Mouse (Mus musculus): ENCODE data around the gene Rptor. TPM values are rescaled to one million over a fixed set of nuclear protein-coding genes. Genes with fewer than 3 reads are reported as not detected.
A peak's percentile ranks its signal among the peaks of the same experiment; 100 is the strongest.
"Not testable (repeated sequence)": the region's sequence is repeated elsewhere in the genome, so short reads cannot be mapped to it uniquely, and the experiment has no call there.

The Rptor gene
- polyA plus RNA-seq, 1 experiment from 2014 or later = 7.1 TPM

GRCm38 (mm10) chr11:119650456-119650855, 47.8 kb downstream of the Rptor start:
- no peak for TF ChIP-seq CTCF (IDR thresholded peaks at IDR 0.05; ENCODE audit: low read depth)
- peak; percentile 35 for DNase-seq (ENCODE audit: low spot score)

DNA sequence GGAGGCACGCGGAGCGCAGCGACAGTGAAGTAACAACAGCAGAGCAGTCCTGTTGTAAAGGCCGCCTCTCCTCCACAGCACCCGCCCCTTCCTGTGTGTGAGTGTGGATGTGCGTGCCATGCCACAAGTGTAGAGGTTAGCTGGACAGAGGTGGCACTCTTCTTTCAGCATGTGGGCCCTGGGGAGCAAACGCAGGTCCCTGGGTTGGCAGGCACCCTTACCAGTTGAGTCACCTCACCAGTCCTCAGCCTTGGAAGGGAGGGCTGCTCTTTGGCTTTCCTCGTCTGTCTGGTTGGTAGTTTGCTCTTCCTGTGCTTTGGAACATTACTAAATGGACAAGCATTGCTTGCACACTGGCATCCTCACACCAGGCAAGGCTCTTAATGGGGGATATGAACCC, 50.6 kb downstream of the Rptor start:
- no peaks in the 10 kb centered on the region for H3K27me3 ChIP-seq (ENCODE audit: insufficient read depth, low read length)
- ATAC-seq (replicated peaks; ENCODE audit: low FRiP score, low read depth) = no peak
- H3K36me3 ChIP-seq (ENCODE audit: insufficient read depth, low read length) = no peaks in the 10 kb centered on the region
- no peak overlapping the region for H3K4me2 ChIP-seq (ENCODE audit: low read length)
- WGBS = 85% methylated on average over 9 of the region's 9 CpGs
- no peak overlapping the region for H3K4me3 ChIP-seq (replicated peaks; ENCODE audit: low read depth, low read length)
- H3K27ac ChIP-seq = no peak overlapping the region
- no peak for DNase-seq (ENCODE audit: low spot score)
- TF ChIP-seq CTCF (IDR thresholded peaks at IDR 0.05; ENCODE audit: low read depth) = no peak
- H3K9ac ChIP-seq (ENCODE audit: low read depth, low read length) = no peak overlapping the region
- H3K9me3 ChIP-seq (replicated peaks; ENCODE audit: low read length) = no peaks in the 10 kb centered on the region
- 0 out of 2 replicates have a peak, but pooled peaks cover 12% of the 10 kb centered on the region for H3K4me1 ChIP-seq (replicated peaks; ENCODE audit: insufficient read depth, low read length)

More at GRCm38 (mm10) chr11:119650456-119650855, 47.8 kb downstream of the Rptor start:
- H3K4me2 ChIP-seq (ENCODE audit: low read length) = no peak overlapping the region
- no peak for ATAC-seq (replicated peaks; ENCODE audit: low FRiP score, low read depth)
- H3K27me3 ChIP-seq (ENCODE audit: insufficient read depth, low read length) = no peaks in the 10 kb centered on the region
- 0 out of 2 replicates have a peak, but pooled peaks cover 14% of the 10 kb centered on the region for H3K4me1 ChIP-seq (replicated peaks; ENCODE audit: insufficient read depth, low read length)
- no peaks in the 10 kb centered on the region for H3K9me3 ChIP-seq (replicated peaks; ENCODE audit: low read length)
- no peak overlapping the region for H3K27ac ChIP-seq
- no peak overlapping the region for H3K9ac ChIP-seq (ENCODE audit: low read depth, low read length)
- H3K36me3 ChIP-seq (ENCODE audit: insufficient read depth, low read length) = no peaks in the 10 kb centered on the region
- no peak overlapping the region for H3K4me3 ChIP-seq (replicated peaks; ENCODE audit: low read depth, low read length)

GRCm38 (mm10) chr11:119657534-119657933, 54.8 kb downstream of the Rptor start:
- H3K4me3 ChIP-seq (replicated peaks; ENCODE audit: low read depth, low read length) = no peak overlapping the region
- WGBS = 90% methylated on average over 6 of the region's 6 CpGs
- H3K27ac ChIP-seq = no peak overlapping the region
- TF ChIP-seq CTCF (IDR thresholded peaks at IDR 0.05; ENCODE audit: low read depth) = no peak
- H3K9me3 ChIP-seq (replicated peaks; ENCODE audit: low read length) = no peaks in the 10 kb centered on the region
- H3K4me2 ChIP-seq (ENCODE audit: low read length) = no peak overlapping the region
- no peaks in the 10 kb centered on the region for H3K36me3 ChIP-seq (ENCODE audit: insufficient read depth, low read length)
- DNase-seq (ENCODE audit: low spot score) (no peak), ATAC-seq (replicated peaks; ENCODE audit: low FRiP score, low read depth) (no peak)
- H3K27me3 ChIP-seq (ENCODE audit: insufficient read depth, low read length) = no peaks in the 10 kb centered on the region
- no peaks in the 10 kb centered on the region for H3K4me1 ChIP-seq (replicated peaks; ENCODE audit: insufficient read depth, low read length)
- no peak overlapping the region for H3K9ac ChIP-seq (ENCODE audit: low read depth, low read length)

- H3K27me3 ChIP-seq (ENCODE audit: insufficient read depth, low read length) = no peaks in the 10 kb centered on the region
- H3K4me1 ChIP-seq (replicated peaks; ENCODE audit: insufficient read depth, low read length) = no peaks in the 10 kb centered on the region
- no peaks in the 10 kb centered on the region for H3K36me3 ChIP-seq (ENCODE audit: insufficient read depth, low read length)
- DNase-seq (ENCODE audit: low spot score) (no peak), ATAC-seq (replicated peaks; ENCODE audit: low FRiP score, low read depth) (no peak)
- H3K9me3 ChIP-seq (replicated peaks; ENCODE audit: low read length) = no peaks in the 10 kb centered on the region
- H3K4me2 ChIP-seq (ENCODE audit: low read length) = no peak overlapping the region
- WGBS = 84% methylated on average over 3 of the region's 3 CpGs
- no peak overlapping the region for H3K27ac ChIP-seq
- no peak for TF ChIP-seq CTCF (IDR thresholded peaks at IDR 0.05; ENCODE audit: low read depth)
- no peak overlapping the region for H3K9ac ChIP-seq (ENCODE audit: low read depth, low read length)
- no peak overlapping the region for H3K4me3 ChIP-seq (replicated peaks; ENCODE audit: low read depth, low read length)
These were observed 56.6 kb downstream of the Rptor start for GRCm38 (mm10) chr11:119659296-119659695.

DNA sequence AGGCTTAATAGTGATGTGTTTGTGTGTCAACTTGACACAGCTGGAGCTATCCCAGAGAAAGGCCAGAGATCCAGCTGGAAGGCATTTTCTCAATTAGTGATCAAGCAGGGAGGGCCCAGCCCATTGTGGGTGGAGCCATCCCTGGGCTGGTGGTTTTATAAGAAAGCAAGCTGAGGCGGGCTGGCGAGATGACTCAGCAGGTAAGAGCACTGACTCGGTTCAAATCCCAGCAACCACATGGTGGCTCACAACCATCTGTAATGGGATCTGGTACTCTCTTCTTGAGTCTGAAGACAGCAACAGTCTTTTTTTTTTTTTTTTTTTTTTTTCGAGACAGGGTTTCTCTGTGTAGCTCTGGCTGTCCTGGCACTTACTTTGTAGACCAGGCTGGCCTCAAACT, 58.8 kb downstream of the Rptor start:
- WGBS = 62% methylated on average over 4 of the region's 4 CpGs
- H3K27ac ChIP-seq; H3K4me2 ChIP-seq (ENCODE audit: low read length); ATAC-seq (replicated peaks; ENCODE audit: low FRiP score, low read depth); H3K27me3 ChIP-seq (ENCODE audit: insufficient read depth, low read length); DNase-seq (ENCODE audit: low spot score); H3K36me3 ChIP-seq (ENCODE audit: insufficient read depth, low read length); H3K4me3 ChIP-seq (replicated peaks; ENCODE audit: low read depth, low read length); H3K4me1 ChIP-seq (replicated peaks; ENCODE audit: insufficient read depth, low read length); H3K9me3 ChIP-seq (replicated peaks; ENCODE audit: low read length); H3K9ac ChIP-seq (ENCODE audit: low read depth, low read length): not testable (repeated sequence)

DNA sequence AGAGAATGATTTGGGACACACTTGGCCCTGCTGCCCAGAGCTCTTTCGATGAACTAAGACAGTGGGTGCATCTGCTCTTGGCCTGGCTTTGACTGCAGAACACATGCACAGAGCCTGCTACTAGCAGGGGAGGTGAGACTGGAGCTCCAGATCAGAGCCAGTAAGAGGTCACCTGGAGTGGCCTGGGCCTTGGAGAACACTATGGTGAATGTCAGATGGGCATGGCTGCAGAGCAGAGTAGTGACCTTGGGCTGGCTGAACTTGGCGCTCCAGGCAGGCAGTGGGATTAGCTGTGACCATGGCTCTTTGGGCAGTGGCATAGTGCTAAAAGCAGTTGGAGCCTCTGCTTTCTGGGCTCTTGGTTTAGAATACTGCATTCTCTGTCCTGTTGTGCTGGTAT, 61.2 kb downstream of the Rptor start:
- ATAC-seq (replicated peaks; ENCODE audit: low FRiP score, low read depth) = no peak
- TF ChIP-seq CTCF (IDR thresholded peaks at IDR 0.05; ENCODE audit: low read depth) = no peak

DNA sequence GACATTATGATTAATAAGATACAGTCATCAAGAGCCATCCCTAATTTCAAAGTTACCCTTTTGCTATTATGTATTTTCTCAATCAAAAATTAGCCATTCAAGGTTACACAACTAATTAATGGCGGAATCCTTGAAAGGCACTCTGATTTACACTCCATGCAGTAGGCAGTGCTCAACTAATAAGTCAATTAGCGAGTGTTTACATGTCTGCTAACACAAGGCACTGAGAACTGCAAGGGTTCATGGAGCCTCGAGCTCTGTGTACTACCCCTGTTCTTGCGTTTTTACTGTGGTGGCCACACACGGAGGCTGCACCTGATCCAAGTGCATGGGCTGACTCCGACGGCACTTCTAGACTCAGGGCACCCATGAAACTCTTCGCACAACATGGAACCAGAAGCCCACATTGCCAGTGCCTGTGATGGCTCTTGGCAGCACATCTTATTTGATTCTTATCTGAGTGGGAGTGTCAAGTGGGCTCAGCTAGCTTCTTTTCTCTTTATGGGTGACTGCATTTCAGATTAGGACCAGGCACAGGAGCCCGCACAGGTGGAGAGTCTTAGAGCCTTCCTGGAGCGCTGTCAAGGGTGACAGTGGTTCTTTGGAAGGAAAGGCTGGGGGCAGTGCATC, 62.1 kb downstream of the Rptor start:
- H3K27me3 ChIP-seq (ENCODE audit: insufficient read depth, low read length) = no peaks in the 10 kb centered on the region
- H3K27ac ChIP-seq = no peak overlapping the region
- H3K4me1 ChIP-seq (replicated peaks; ENCODE audit: insufficient read depth, low read length) = peaks cover 3% of the 10 kb centered on the region; the same call in 1 of the 2 replicates
- no peak for DNase-seq (ENCODE audit: low spot score)
- 58% methylated on average over 10 of the region's 10 CpGs for WGBS
- no peak overlapping the region for H3K4me2 ChIP-seq (ENCODE audit: low read length)
- TF ChIP-seq CTCF (IDR thresholded peaks at IDR 0.05; ENCODE audit: low read depth) = no peak
- no peak for ATAC-seq (replicated peaks; ENCODE audit: low FRiP score, low read depth)
- H3K9me3 ChIP-seq (replicated peaks; ENCODE audit: low read length) = no peaks in the 10 kb centered on the region
- no peak overlapping the region for H3K4me3 ChIP-seq (replicated peaks; ENCODE audit: low read depth, low read length)
- H3K36me3 ChIP-seq (ENCODE audit: insufficient read depth, low read length) = no peaks in the 10 kb centered on the region
- no peak overlapping the region for H3K9ac ChIP-seq (ENCODE audit: low read depth, low read length)

More for the DNA sequence above, 61.2 kb downstream of the Rptor start:
- H3K4me2 ChIP-seq (ENCODE audit: low read length) = no peak overlapping the region
- H3K9me3 ChIP-seq (replicated peaks; ENCODE audit: low read length) = no peaks in the 10 kb centered on the region
- peaks cover 3% of the 10 kb centered on the region; the same call in 1 of the 2 replicates for H3K4me1 ChIP-seq (replicated peaks; ENCODE audit: insufficient read depth, low read length)
- no peaks in the 10 kb centered on the region for H3K27me3 ChIP-seq (ENCODE audit: insufficient read depth, low read length)
- no peak for DNase-seq (ENCODE audit: low spot score)
- H3K9ac ChIP-seq (ENCODE audit: low read depth, low read length) = no peak overlapping the region
- no peaks in the 10 kb centered on the region for H3K36me3 ChIP-seq (ENCODE audit: insufficient read depth, low read length)
- 86% methylated on average over 2 of the region's 2 CpGs for WGBS
- no peak overlapping the region for H3K27ac ChIP-seq
- H3K4me3 ChIP-seq (replicated peaks; ENCODE audit: low read depth, low read length) = no peak overlapping the region

All from kidney, postnatal 0 days (tissue).